Mouse (Mus musculus) cortical plate, adult 2 months (tissue): ENCODE measurements around the gene Eaf2.

ENCODE experiments used
- CTCF ChIP-seq: fragments of 200-500 bp; IDR thresholded peaks from 2 replicates; pipeline ENCODE4 v1.5.1; 2011; ENCODE audit warnings: mild to moderate bottlenecking, control low read depth, low read length; ENCODE audit not compliant: insufficient read depth; ENCODE audit errors: extremely low read depth
- POLR2A ChIP-seq: fragments of 200-500 bp; IDR thresholded peaks from 2 replicates; pipeline ENCODE4 v1.6.1; 2011; ENCODE audit warnings: mild to moderate bottlenecking, low read length, control low read depth; ENCODE audit not compliant: insufficient read depth; ENCODE audit errors: extremely low read depth

- no peak for TF ChIP-seq CTCF
- no peak for TF ChIP-seq POLR2A
These were observed 90.7 kb downstream of the Eaf2 start for GRCm38 (mm10) chr16:36784146-36784545.
